Mouse (Mus musculus): ENCODE results near the gene Gm15737. TPM values are rescaled to one million over a fixed set of nuclear protein-coding genes. Genes with fewer than 3 reads are reported as not detected.

The Gm15737 gene
- polyA plus RNA-seq, 1 experiment from 2014 or later, result 0.21 TPM

GRCm38 (mm10) chr6:92849208-92849607 lies 19.9 kb upstream of the Gm15737 start:
- Histone ChIP-seq H3K4me3 (no peak overlapping the region), H3K27me3 (no peaks in the 10 kb centered on the region), H3K36me3 (peaks cover 8% of the 10 kb centered on the region), H3K9me3 (replicated peaks) (no peaks in the 10 kb centered on the region), H3K4me2 (no peak overlapping the region), H3K9ac (no peak overlapping the region), H3K4me1 (replicated peaks) (peaks cover 30% of the 10 kb centered on the region), H3K27ac (peak overlapping the region; percentile 64)
- ATAC-seq (replicated peaks; ENCODE audit: insufficient number of reproducible peaks, insufficient read depth, low FRiP score, low read depth), result no peak
- 76% methylated on average over 9 of the region's 9 CpGs for WGBS

- Histone ChIP-seq H3K36me3 (peaks cover 9% of the 10 kb centered on the region), H3K9ac (no peak overlapping the region), H3K27me3 (no peaks in the 10 kb centered on the region), H3K4me3 (no peak overlapping the region), H3K27ac (peak overlapping the region; percentile 89), H3K9me3 (replicated peaks) (no peaks in the 10 kb centered on the region), H3K4me2 (peak overlapping the region; percentile 36), H3K4me1 (replicated peaks) (peaks cover 33% of the 10 kb centered on the region)
- WGBS, result 9% methylated on average over 5 of the region's 5 CpGs
- peak; percentile 92 for ATAC-seq (replicated peaks; ENCODE audit: insufficient number of reproducible peaks, insufficient read depth, low FRiP score, low read depth)
Measured at GRCm38 (mm10) chr6:92850250-92850649, 18.9 kb upstream of the Gm15737 start.

- no peak overlapping the region for H3K4me2 ChIP-seq
- H3K9ac ChIP-seq, result no peak overlapping the region
- peaks cover 13% of the 10 kb centered on the region for H3K36me3 ChIP-seq
- H3K4me1 ChIP-seq (replicated peaks), result peaks cover 29% of the 10 kb centered on the region
- no peaks in the 10 kb centered on the region for H3K9me3 ChIP-seq (replicated peaks)
- no peak overlapping the region for H3K27ac ChIP-seq
- ATAC-seq (replicated peaks; ENCODE audit: insufficient number of reproducible peaks, insufficient read depth, low FRiP score, low read depth), result no peak
- 60% methylated on average over 4 of the region's 4 CpGs for WGBS
- no peaks in the 10 kb centered on the region for H3K27me3 ChIP-seq
- H3K4me3 ChIP-seq, result no peak overlapping the region
Measured at GRCm38 (mm10) chr6:92854873-92855272, 14.3 kb upstream of the Gm15737 start.

GRCm38 (mm10) chr6:92857761-92858160 lies 11.4 kb upstream of the Gm15737 start:
- Histone ChIP-seq H3K9me3 (replicated peaks) (no peaks in the 10 kb centered on the region), H3K9ac (no peak overlapping the region), H3K36me3 (peaks cover 24% of the 10 kb centered on the region), H3K4me1 (replicated peaks) (peaks cover 31% of the 10 kb centered on the region), H3K4me3 (no peak overlapping the region), H3K4me2 (no peak overlapping the region), H3K27me3 (no peaks in the 10 kb centered on the region), H3K27ac (no peak overlapping the region)
- no peak for ATAC-seq (replicated peaks; ENCODE audit: insufficient number of reproducible peaks, insufficient read depth, low FRiP score, low read depth)
- WGBS, result 86% methylated on average over 13 of the region's 13 CpGs

GRCm38 (mm10) chr6:92858721-92859510 lies 10.2 kb upstream of the Gm15737 start:
- H3K9me3 ChIP-seq (replicated peaks), result no peaks in the 10 kb centered on the region
- no peaks in the 10 kb centered on the region for H3K27me3 ChIP-seq
- H3K36me3 ChIP-seq, result peaks cover 24% of the 10 kb centered on the region
- peaks cover 34% of the 10 kb centered on the region for H3K4me1 ChIP-seq (replicated peaks)
- no peak overlapping the region for H3K4me3 ChIP-seq
- peak overlapping the region; percentile 12; the same call in 1 of the 2 replicates for H3K27ac ChIP-seq
- no peak overlapping the region for H3K4me2 ChIP-seq
- 69% methylated on average over 12 of the region's 12 CpGs for WGBS
- no peak overlapping the region for H3K9ac ChIP-seq
- no peak for ATAC-seq (replicated peaks; ENCODE audit: insufficient number of reproducible peaks, insufficient read depth, low FRiP score, low read depth)

- Histone ChIP-seq H3K9me3 (replicated peaks) (no peaks in the 10 kb centered on the region), H3K27me3 (no peaks in the 10 kb centered on the region), H3K4me1 (replicated peaks) (peaks cover 30% of the 10 kb centered on the region), H3K4me3 (no peak overlapping the region), H3K27ac (peak overlapping the region; percentile 8; the same call in 1 of the 2 replicates), H3K4me2 (no peak overlapping the region), H3K9ac (no peak overlapping the region), H3K36me3 (peaks cover 27% of the 10 kb centered on the region)
- no peak for ATAC-seq (replicated peaks; ENCODE audit: insufficient number of reproducible peaks, insufficient read depth, low FRiP score, low read depth)
- 33% methylated on average over 5 of the region's 5 CpGs for WGBS
Measured at GRCm38 (mm10) chr6:92860285-92860912, 8.8 kb upstream of the Gm15737 start.

- Histone ChIP-seq H3K27ac (peak overlapping the region; percentile 63), H3K27me3 (no peaks in the 10 kb centered on the region), H3K4me2 (no peak overlapping the region), H3K9ac (no peak overlapping the region), H3K9me3 (replicated peaks) (no peaks in the 10 kb centered on the region), H3K4me3 (no peak overlapping the region), H3K36me3 (peaks cover 25% of the 10 kb centered on the region), H3K4me1 (replicated peaks) (peaks cover 31% of the 10 kb centered on the region)
- peak; percentile 67; the same call in 1 of the 2 replicates for ATAC-seq (replicated peaks; ENCODE audit: insufficient number of reproducible peaks, insufficient read depth, low FRiP score, low read depth)
- WGBS, result 37% methylated on average over 9 of the region's 9 CpGs
Measured at GRCm38 (mm10) chr6:92862599-92862998, 6.6 kb upstream of the Gm15737 start.

GRCm38 (mm10) chr6:92869582-92870219 lies 544 bp downstream of the Gm15737 start:
- Histone ChIP-seq H3K27me3 (no peaks in the 10 kb centered on the region), H3K36me3 (peaks cover 22% of the 10 kb centered on the region)

GRCm38 (mm10) chr6:92871813-92872212 lies 2.7 kb downstream of the Gm15737 start:
- WGBS, result 61% methylated on average over 4 of the region's 4 CpGs
- no peaks in the 10 kb centered on the region for H3K9me3 ChIP-seq (replicated peaks)
- no peak overlapping the region for H3K9ac ChIP-seq
- H3K4me2 ChIP-seq, result no peak overlapping the region
- no peak overlapping the region for H3K27ac ChIP-seq
- ATAC-seq (replicated peaks; ENCODE audit: insufficient number of reproducible peaks, insufficient read depth, low FRiP score, low read depth), result no peak
- H3K27me3 ChIP-seq, result no peaks in the 10 kb centered on the region
- H3K4me1 ChIP-seq (replicated peaks), result peaks cover 27% of the 10 kb centered on the region
- no peak overlapping the region for H3K4me3 ChIP-seq
- peaks cover 22% of the 10 kb centered on the region; the same call in 1 of the 2 replicates for H3K36me3 ChIP-seq

More at GRCm38 (mm10) chr6:92869582-92870219, 544 bp downstream of the Gm15737 start:
- WGBS, result 26% methylated on average over 16 of the region's 16 CpGs
- Histone ChIP-seq H3K9ac (peak overlapping the region; percentile 30; the same call in 1 of the 2 replicates), H3K27ac (peak overlapping the region; percentile 95), H3K9me3 (replicated peaks) (no peaks in the 10 kb centered on the region), H3K4me3 (peak overlapping the region; percentile 9), H3K4me2 (peak overlapping the region; percentile 44), H3K4me1 (replicated peaks) (peaks cover 27% of the 10 kb centered on the region)
- ATAC-seq (replicated peaks; ENCODE audit: insufficient number of reproducible peaks, insufficient read depth, low FRiP score, low read depth), result peak; percentile 80

- 80% methylated on average over 10 of the region's 10 CpGs for WGBS
- Histone ChIP-seq H3K4me2 (no peak overlapping the region), H3K4me1 (replicated peaks) (peaks cover 23% of the 10 kb centered on the region), H3K27ac (no peak overlapping the region), H3K9ac (no peak overlapping the region), H3K4me3 (no peak overlapping the region), H3K27me3 (no peaks in the 10 kb centered on the region), H3K36me3 (peaks cover 29% of the 10 kb centered on the region; the same call in 1 of the 2 replicates), H3K9me3 (replicated peaks) (no peaks in the 10 kb centered on the region)
- no peak for ATAC-seq (replicated peaks; ENCODE audit: insufficient number of reproducible peaks, insufficient read depth, low FRiP score, low read depth)
Measured at GRCm38 (mm10) chr6:92872766-92873165, 3.6 kb downstream of the Gm15737 start.

- 32% methylated on average over 5 of the region's 5 CpGs for WGBS
- no peak overlapping the region for H3K4me2 ChIP-seq
- peak; percentile 56; the same call in 1 of the 2 replicates for ATAC-seq (replicated peaks; ENCODE audit: insufficient number of reproducible peaks, insufficient read depth, low FRiP score, low read depth)
- peaks cover 45% of the 10 kb centered on the region for H3K36me3 ChIP-seq
- no peak overlapping the region for H3K9ac ChIP-seq
- no peak overlapping the region for H3K4me3 ChIP-seq
- H3K9me3 ChIP-seq (replicated peaks), result no peaks in the 10 kb centered on the region
- peaks cover 8% of the 10 kb centered on the region for H3K4me1 ChIP-seq (replicated peaks)
- no peaks in the 10 kb centered on the region for H3K27me3 ChIP-seq
- no peak overlapping the region for H3K27ac ChIP-seq
Measured at GRCm38 (mm10) chr6:92874854-92875253, 5.7 kb downstream of the Gm15737 start.
